Mouse (Mus musculus) Patski (cell line): ENCODE measurements at regions not wholly inside any gene's neighbourhood (a gene's known extent, or its start where the extent isn't known, plus 50 kb on each side); places are given as distances from the start of the nearest gene placed in this dataset.

ENCODE experiments used
- ATAC-seq: fragments of 100-300 bp; one replicate; pipeline ENCODE4 v1.8.0; 2021
- CTCF ChIA-PET: fragments of 350-600 bp; sonication (Branson Sonifier 250); formaldehyde crosslinking; loops from one replicate; lab custom pipeline; 2022; ENCODE audit warnings: inconsistent platforms; lab: Charles Lee
- POLR2A ChIA-PET: fragments of 350-600 bp; sonication (Branson Sonifier 250); formaldehyde crosslinking; loops from one replicate; lab custom pipeline; 2022; ENCODE audit warnings: antibody characterized with exemption, inconsistent platforms; lab: Charles Lee
- DNase-seq: peaks from one replicate; pipeline ENCODE4 v3.0.0-alpha.2; 2011; ENCODE audit warnings: low read depth, low spot score
- H3K27me3 ChIP-seq: fragments of 371-371 bp; one replicate; pipeline ENCODE4 v1.5.1; 2021
- CTCF ChIP-seq: fragments of 100-300 bp; IDR thresholded peaks from one replicate; pipeline ENCODE4 v1.5.1; 2021
- in situ Hi-C: fragments of 300-500 bp; cut with MboI; formaldehyde crosslinking; loops from 3 replicates; pipeline ENCODE4 v1.11.1; 2018; ENCODE audit warnings: low pct_unique_long_range_greater_than_20kb, mixed read lengths

GRCm38 (mm10) chr11:3597002-3597401 is 52.0 kb upstream of the Morc2a start:
- no peaks in the 10 kb centered on the region for H3K27me3 ChIP-seq
- DNase-seq (no peak), ATAC-seq (no peak)
- ChIA-PET POLR2A (interaction anchor here (0.7 kb wide), 1 partner anchor 1517 kb away, joined by 3 read pairs; no protein-coding TSS in a partner anchor), CTCF (interaction anchor here (1.2 to 1.6 kb wide), 2 partner anchors 9 to 63 kb away, joined by 3 read pairs; no protein-coding TSS in a partner anchor)
- peak; percentile 43 for TF ChIP-seq CTCF
- in situ Hi-C loops: no loop called here

GRCm38 (mm10) chr11:3594574-3594973 is 54.2 kb upstream of the Smtn start:
- DNase-seq (no peak), ATAC-seq (no peak)
- in situ Hi-C loops: no loop called here
- no peaks in the 10 kb centered on the region for H3K27me3 ChIP-seq
- CTCF ChIA-PET: no interaction called here
- POLR2A ChIA-PET: interaction anchor here (0.5 kb wide), 1 partner anchor 79 kb away, joined by 3 read pairs; no protein-coding TSS in a partner anchor
- TF ChIP-seq CTCF: peak; percentile 47

GRCm38 (mm10) chr11:3591123-3591522 is 50.7 kb upstream of the Smtn start:
- DNase-seq (no peak), ATAC-seq (no peak)
- TF ChIP-seq CTCF: no peak
- in situ Hi-C loops: no loop called here
- ChIA-PET POLR2A (no interaction called here), CTCF (no interaction called here)
- no peaks in the 10 kb centered on the region for H3K27me3 ChIP-seq
